Mouse (Mus musculus) myocyte (in vitro differentiated cells): ENCODE results near the gene Gna11.

ENCODE experiments used
- CEBPB ChIP-seq: IDR thresholded peaks from 2 replicates; pipeline ENCODE4 v1.6.1; 2011; ENCODE audit warnings: mild to moderate bottlenecking, moderate library complexity; ENCODE audit not compliant: poor library complexity, insufficient read depth, severe bottlenecking
- E2F4 ChIP-seq: IDR thresholded peaks from one replicate; pipeline ENCODE4 v1.6.1; 2011; ENCODE audit warnings: mild to moderate bottlenecking, control low read depth, moderate library complexity; ENCODE audit not compliant: insufficient read depth
- MAX ChIP-seq: IDR thresholded peaks from one replicate; pipeline ENCODE4 v1.6.1; 2011; ENCODE audit warnings: low read depth, mild to moderate bottlenecking, control low read depth
- MYOG ChIP-seq, 3 experiments: IDR thresholded peaks; one replicate each; pipeline ENCODE4 v1.6.1; 2011; ENCODE audit warnings: control low read depth in 2 of 3, low read depth in 2 of 3, mild to moderate bottlenecking in 2 of 3; ENCODE audit not compliant: insufficient read length in 2 of 3, control insufficient read depth in 1 of 3, insufficient read depth in 1 of 3
- POLR2A ChIP-seq: IDR thresholded peaks from one replicate; pipeline ENCODE4 v1.6.1; 2011; ENCODE audit warnings: low read depth, mild to moderate bottlenecking, control low read depth, moderate library complexity; ENCODE audit not compliant: insufficient read length
- POLR2AphosphoS2 ChIP-seq: IDR thresholded peaks from one replicate; pipeline ENCODE4 v1.6.1; 2011; ENCODE audit warnings: low read depth, control low read depth; ENCODE audit not compliant: insufficient read length
- REST ChIP-seq: IDR thresholded peaks from one replicate; pipeline ENCODE4 v1.6.1; 2011; ENCODE audit warnings: mild to moderate bottlenecking, control low read depth, moderate library complexity; ENCODE audit not compliant: insufficient read depth, insufficient read length
- SRF ChIP-seq: IDR thresholded peaks from one replicate; pipeline ENCODE4 v1.6.1; 2011; ENCODE audit warnings: low read depth; ENCODE audit not compliant: control insufficient read depth, insufficient read length

- TF ChIP-seq POLR2AphosphoS2 (no peak), POLR2A (peak; percentile 61), MYOG (IDR thresholded peaks at IDR 0.05; ENCODE audit: control insufficient read depth in 1 of 3, insufficient read depth in 1 of 3, insufficient read length in 2 of 3, low read depth in 2 of 3) (no peak), E2F4 (peak; percentile 7), MAX (no peak), REST (no peak), CEBPB (no peak), SRF (no peak)
Measured at GRCm38 (mm10) chr10:81545161-81545747, at the start of gene Gna11.
